Mouse (Mus musculus) testis, adult 2 months (tissue): ENCODE measurements around the gene Taok2.

Experiments
- CTCF ChIP-seq: fragments of 200-500 bp; IDR thresholded peaks from 2 replicates; pipeline ENCODE4 v1.5.1; 2012; ENCODE audit warnings: low read depth, mild to moderate bottlenecking, inconsistent platforms, low read length, moderate library complexity; ENCODE audit not compliant: control insufficient read depth, insufficient read depth, insufficient replicate concordance
- POLR2A ChIP-seq: fragments of 200-500 bp; IDR thresholded peaks from 2 replicates; pipeline ENCODE4 v1.6.1; 2012; ENCODE audit warnings: low read depth, mild to moderate bottlenecking, inconsistent platforms, low read length, moderate library complexity; ENCODE audit not compliant: control insufficient read depth

- TF ChIP-seq CTCF (no peak), POLR2A (peak; percentile 89)
These were observed 22.9 kb downstream of the Taok2 start, which contains the start of gene Hirip3 for GRCm38 (mm10) chr7:126861429-126862130.
